11 mouse cellular contexts compared by ENCODE assay signal in the genomic region with DNA sequence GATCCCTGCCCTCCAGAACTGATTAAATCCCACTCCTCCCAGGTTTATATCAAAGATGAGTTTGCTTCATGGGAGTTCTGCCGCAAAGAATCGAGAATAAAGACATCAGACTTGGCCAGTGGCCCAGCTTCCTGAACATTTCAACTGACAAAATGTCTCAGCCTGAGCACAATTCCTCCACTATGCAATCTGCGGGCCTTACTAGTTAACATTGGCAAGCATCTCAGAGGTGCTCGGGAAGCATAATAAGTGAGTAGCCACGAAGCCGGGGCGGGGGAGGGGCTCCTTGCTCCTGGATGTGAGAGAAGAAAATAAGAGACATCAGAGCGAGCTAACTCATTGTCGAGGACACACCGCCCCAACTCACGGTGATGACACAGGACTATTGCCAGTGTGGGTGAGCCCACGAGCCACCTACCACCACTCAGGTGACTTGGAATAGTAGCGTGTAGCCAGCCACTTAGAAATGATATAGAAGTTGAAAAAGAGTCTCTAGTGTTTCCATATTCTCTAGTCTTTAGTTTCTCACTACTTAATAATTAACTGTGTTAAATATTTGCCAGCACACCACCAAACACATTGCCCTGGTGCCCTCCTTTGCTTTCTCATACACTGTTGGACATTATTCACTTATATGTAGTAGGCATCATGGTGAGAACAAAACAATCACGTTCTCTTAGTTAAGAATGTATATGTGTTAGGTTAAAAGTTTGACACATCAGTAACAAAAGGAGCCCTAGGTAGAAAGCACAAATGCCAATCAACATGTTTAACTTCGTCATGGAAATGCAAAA. TPM values are rescaled to one million over a fixed set of nuclear protein-coding genes. Genes with fewer than 3 reads are reported as not detected.
DNase-seq lines count a peak whose midpoint lies in the region; ATAC-seq and TF ChIP-seq lines count a peak whose summit lies in the region.
"Had no signal": no experiment of that assay in that cellular context is flagged by ENCODE, and none has a peak within 500 bp of the region (broad histone marks: within the 10 kb centered on the region; RNA-seq: fewer than 3 reads in every experiment).

No protein-coding gene starts in this region.

- H3K4me3 ChIP-seq in hindbrain, embryonic 15.5 days = no peak overlapping the region
- no peak overlapping the region for H3K4me3 ChIP-seq in hindbrain, embryonic 12.5 days
- H3K4me3 ChIP-seq in hindbrain, postnatal 0 days (ENCODE audit: low read length) = no peak overlapping the region
- H3K4me3 ChIP-seq in layer of hippocampus, adult 2 months = no peak overlapping the region
- no peak overlapping the region for H3K4me3 ChIP-seq in heart, embryonic 11.5 days (ENCODE audit: low read depth, low read length)

- WGBS in hindbrain, embryonic 15.5 days = 61% methylated on average over 15 of the region's 15 CpGs
- 71% methylated on average over 15 of the region's 15 CpGs for WGBS in hindbrain, embryonic 12.5 days
- WGBS in hindbrain, postnatal 0 days = 47% methylated on average over 15 of the region's 15 CpGs
- 69% methylated on average over 15 of the region's 15 CpGs for WGBS in heart, embryonic 11.5 days (ENCODE audit: insufficient replicate concordance)

- H3K27me3 ChIP-seq in hindbrain, embryonic 15.5 days = no peaks in the 10 kb centered on the region
- no peaks in the 10 kb centered on the region for H3K27me3 ChIP-seq in hindbrain, embryonic 12.5 days
- no peaks in the 10 kb centered on the region for H3K27me3 ChIP-seq in hindbrain, postnatal 0 days (ENCODE audit: insufficient read depth, low read length)
- no peaks in the 10 kb centered on the region for H3K27me3 ChIP-seq in heart, embryonic 11.5 days (ENCODE audit: control insufficient read depth, insufficient read depth, low read length)

- peaks cover 6% of the 10 kb centered on the region; the same call in 1 of the 2 replicates for H3K4me1 ChIP-seq in hindbrain, embryonic 15.5 days (replicated peaks)
- H3K4me1 ChIP-seq in hindbrain, embryonic 12.5 days = no peaks in the 10 kb centered on the region
- peaks cover 6% of the 10 kb centered on the region; the same call in 1 of the 2 replicates for H3K4me1 ChIP-seq in hindbrain, postnatal 0 days (ENCODE audit: insufficient read depth, low read length)
- no peaks in the 10 kb centered on the region for H3K4me1 ChIP-seq in heart, embryonic 11.5 days (ENCODE audit: control insufficient read depth, insufficient read depth, low read length)

- no peak overlapping the region for H3K9ac ChIP-seq in hindbrain, embryonic 15.5 days
- no peak overlapping the region for H3K9ac ChIP-seq in hindbrain, embryonic 12.5 days
- no peak overlapping the region for H3K9ac ChIP-seq in hindbrain, postnatal 0 days (replicated peaks; ENCODE audit: low read length)
- H3K9ac ChIP-seq in heart, embryonic 11.5 days (ENCODE audit: low read depth, low read length) = no peak overlapping the region

- no peaks in the 10 kb centered on the region for H3K36me3 ChIP-seq in hindbrain, embryonic 15.5 days
- no peaks in the 10 kb centered on the region for H3K36me3 ChIP-seq in hindbrain, embryonic 12.5 days
- H3K36me3 ChIP-seq in hindbrain, postnatal 0 days (ENCODE audit: insufficient read depth, low read length) = no peaks in the 10 kb centered on the region
- no peaks in the 10 kb centered on the region for H3K36me3 ChIP-seq in heart, embryonic 11.5 days (ENCODE audit: control insufficient read depth, insufficient read depth, low read length)

- no peak for TF ChIP-seq CTCF in hindbrain, postnatal 0 days (IDR thresholded peaks at IDR 0.05; ENCODE audit: low read depth)
- no peak for TF ChIP-seq CTCF in layer of hippocampus, adult 2 months (conservative IDR thresholded peaks at IDR 0.05)

- peak; percentile 74 for DNase-seq in hindbrain, postnatal 0 days (ENCODE audit: low spot score)
- peak; percentile 36 to 37 for DNase-seq in layer of hippocampus, adult 2 months (ENCODE audit: low spot score in 2 of 2)
- DNase-seq in right cerebral cortex, postnatal 14 days = peak; percentile 32
- DNase-seq in adipocyte (ENCODE audit: low spot score) = no peak
- DNase-seq: adrenal gland, adult 2 months; lung, adult 2 months; thymus, postnatal 36 days had no signal

- H3K4me2 ChIP-seq in hindbrain, embryonic 15.5 days = peak overlapping the region; percentile 6; the same call in 1 of the 2 replicates
- no peak overlapping the region for H3K4me2 ChIP-seq in hindbrain, embryonic 12.5 days (replicated peaks)
- peak overlapping the region; percentile 19; the same call in 1 of the 2 replicates for H3K4me2 ChIP-seq in hindbrain, postnatal 0 days (ENCODE audit: low read depth, low read length)
- no peak overlapping the region for H3K4me2 ChIP-seq in heart, embryonic 11.5 days

- ATAC-seq in hindbrain, embryonic 15.5 days (ENCODE audit: low FRiP score, low read depth) = no peak
- no peak; the same call in 1 of the 2 replicates for ATAC-seq in hindbrain, embryonic 12.5 days (ENCODE audit: low FRiP score)
- ATAC-seq in hindbrain, postnatal 0 days = peak; percentile 80; the same call in 1 of the 2 replicates
- ATAC-seq in heart, embryonic 11.5 days (replicated peaks; ENCODE audit: insufficient number of reproducible peaks, low FRiP score, low TSS enrichment) = no peak

- no peaks in the 10 kb centered on the region for H3K9me3 ChIP-seq in hindbrain, embryonic 15.5 days
- H3K9me3 ChIP-seq in hindbrain, embryonic 12.5 days (replicated peaks) = no peaks in the 10 kb centered on the region
- no peaks in the 10 kb centered on the region for H3K9me3 ChIP-seq in hindbrain, postnatal 0 days (ENCODE audit: low read length)
- no peaks in the 10 kb centered on the region for H3K9me3 ChIP-seq in heart, embryonic 11.5 days (replicated peaks; ENCODE audit: control insufficient read depth, low read length)

- no peak overlapping the region for H3K27ac ChIP-seq in hindbrain, embryonic 15.5 days (replicated peaks)
- H3K27ac ChIP-seq in hindbrain, embryonic 12.5 days = no peak overlapping the region
- 0 out of 2 replicates have a peak overlapping the region, but pooled peaks have one; percentile 26 for H3K27ac ChIP-seq in hindbrain, postnatal 0 days
- peak overlapping the region; percentile 70 for H3K27ac ChIP-seq in layer of hippocampus, adult 2 months
- H3K27ac ChIP-seq in heart, embryonic 11.5 days (ENCODE audit: low read depth, low read length) = no peak overlapping the region

RNA-seq across cellular contexts. Expression of gene Atp13a4, which starts 8.1 kb away (rescaled TPM):
- polyA plus RNA-seq in hindbrain, embryonic 15.5 days (2015; fragmentation: Nextera tagmentation; extraction: Ambion mirVana) = 3.3 and 4.3 TPM in 2 replicates
- 0.52 and 0.53 TPM in 2 replicates for polyA plus RNA-seq in hindbrain, embryonic 12.5 days (2016; fragmentation: Nextera tagmentation; extraction: Ambion mirVana)
- 2.8 and 7.2 TPM in 2 replicates for total RNA-seq in hindbrain, postnatal 0 days (2014; rRNA removed)
- 5.1 and 5.7 TPM in 2 replicates for polyA plus RNA-seq in hindbrain, postnatal 0 days (2015; fragmentation: Nextera tagmentation; extraction: Ambion mirVana)
- 10 to 100 TPM; 15.2 to 17.3 TPM for total RNA-seq in layer of hippocampus, adult 2 months (2021)
- polyA plus RNA-seq in heart, embryonic 11.5 days (2014; fragmentation: Nextera tagmentation; extraction: Ambion mirVana) = 0.34 TPM in 1 of 2 replicates, not detected in the other
- total RNA-seq: adrenal gland, adult 2 months; heart, postnatal 25 days had no signal
- polyA plus RNA-seq: adrenal gland, adult 2 months had no signal

RNA-seq across cellular contexts. Expression of gene Opa1, which starts 42.5 kb away (rescaled TPM):
- polyA plus RNA-seq in hindbrain, embryonic 15.5 days (2015; fragmentation: Nextera tagmentation; extraction: Ambion mirVana) = 42.5 and 44.8 TPM in 2 replicates
- polyA plus RNA-seq in hindbrain, embryonic 12.5 days (2016; fragmentation: Nextera tagmentation; extraction: Ambion mirVana) = 46.8 and 51.6 TPM in 2 replicates
- total RNA-seq in hindbrain, postnatal 0 days (2014; rRNA removed) = 67.2 and 73.8 TPM in 2 replicates
- polyA plus RNA-seq in hindbrain, postnatal 0 days (2015; fragmentation: Nextera tagmentation; extraction: Ambion mirVana) = 42.2 and 42.4 TPM in 2 replicates
- 100 to 1,000 TPM; 104 to 108 TPM for total RNA-seq in layer of hippocampus, adult 2 months (2021)
- 44.1 and 57.0 TPM in 2 replicates for polyA plus RNA-seq in heart, embryonic 11.5 days (2014; fragmentation: Nextera tagmentation; extraction: Ambion mirVana)

Comparison
In these comparisons a context has a peak if more than half of its experiments do, and no peak if none do; other contexts are left out.
1. H3K27ac ChIP-seq: peak in hindbrain, postnatal 0 days (single experiment) and layer of hippocampus, adult 2 months (single experiment); none in hindbrain, embryonic 15.5 days (single experiment), hindbrain, embryonic 12.5 days (single experiment) and heart, embryonic 11.5 days (single experiment).
2. H3K4me2 ChIP-seq: peak in hindbrain, embryonic 15.5 days (single experiment) and hindbrain, postnatal 0 days (single experiment); none in hindbrain, embryonic 12.5 days (single experiment) and heart, embryonic 11.5 days (single experiment).